Mouse (Mus musculus): ENCODE measurements at regions not wholly inside any gene's neighbourhood (a gene's known extent, or its start where the extent isn't known, plus 50 kb on each side); places are given as distances from the start of the nearest gene placed in this dataset.

GRCm38 (mm10) chr17:84112411-84113031 is 75.2 kb downstream of the Zfp36l2 start:
- no peak for TF ChIP-seq CTCF (IDR thresholded peaks at IDR 0.05; ENCODE audit: extremely low read depth, insufficient read depth, low read length)
- TF ChIP-seq POLR2A (IDR thresholded peaks at IDR 0.05; ENCODE audit: extremely low read depth, insufficient read depth, low read length): no peak

Data from cortical plate, adult 2 months (tissue).